Mouse (Mus musculus) testis, adult 2 months (tissue): ENCODE data around the gene Ccdc177. TPM values are rescaled to one million over a fixed set of nuclear protein-coding genes. Genes with fewer than 3 reads are reported as not detected.

ENCODE experiments used
- H3K27ac ChIP-seq: fragments of 200-500 bp; 2 replicates; pipeline ENCODE4 v1.5.1; 2012; ENCODE audit warnings: low read depth, low read length; ENCODE audit not compliant: control insufficient read depth, insufficient read depth
- H3K27me3 ChIP-seq: fragments of 200-500 bp; 2 replicates; pipeline ENCODE4 v1.6.1; 2012; ENCODE audit warnings: mild to moderate bottlenecking, low read length, moderate library complexity; ENCODE audit not compliant: control insufficient read depth, insufficient read depth
- H3K36me3 ChIP-seq: fragments of 200-500 bp; 2 replicates; pipeline ENCODE4 v1.6.1; 2012; ENCODE audit warnings: mild to moderate bottlenecking, low read length; ENCODE audit not compliant: control insufficient read depth, insufficient read depth
- H3K4me1 ChIP-seq: fragments of 200-500 bp; 2 replicates; pipeline ENCODE4 v1.6.1; 2012; ENCODE audit warnings: low read length; ENCODE audit not compliant: control insufficient read depth, insufficient read depth
- H3K4me3 ChIP-seq: fragments of 200-500 bp; 2 replicates; pipeline ENCODE4 v1.5.1; 2012; ENCODE audit warnings: low read depth, mild to moderate bottlenecking, low read length, moderate library complexity, mixed read lengths; ENCODE audit not compliant: control insufficient read depth
- CTCF ChIP-seq: fragments of 200-500 bp; IDR thresholded peaks from 2 replicates; pipeline ENCODE4 v1.5.1; 2012; ENCODE audit warnings: low read depth, mild to moderate bottlenecking, inconsistent platforms, low read length, moderate library complexity; ENCODE audit not compliant: control insufficient read depth, insufficient read depth, insufficient replicate concordance
- POLR2A ChIP-seq: fragments of 200-500 bp; IDR thresholded peaks from 2 replicates; pipeline ENCODE4 v1.6.1; 2012; ENCODE audit warnings: low read depth, mild to moderate bottlenecking, inconsistent platforms, low read length, moderate library complexity; ENCODE audit not compliant: control insufficient read depth
- polyA plus RNA-seq: library from polyadenylated mRNA; depleted of rRNA; stranded (reverse); fragments of >200 nt; gene quantifications from 2 replicates; pipeline ENCODE4 v1.2.3, GENCODE M21; 2012

Gene Ccdc177
- polyA plus RNA-seq, 1 experiment = 0.05 TPM

DNA sequence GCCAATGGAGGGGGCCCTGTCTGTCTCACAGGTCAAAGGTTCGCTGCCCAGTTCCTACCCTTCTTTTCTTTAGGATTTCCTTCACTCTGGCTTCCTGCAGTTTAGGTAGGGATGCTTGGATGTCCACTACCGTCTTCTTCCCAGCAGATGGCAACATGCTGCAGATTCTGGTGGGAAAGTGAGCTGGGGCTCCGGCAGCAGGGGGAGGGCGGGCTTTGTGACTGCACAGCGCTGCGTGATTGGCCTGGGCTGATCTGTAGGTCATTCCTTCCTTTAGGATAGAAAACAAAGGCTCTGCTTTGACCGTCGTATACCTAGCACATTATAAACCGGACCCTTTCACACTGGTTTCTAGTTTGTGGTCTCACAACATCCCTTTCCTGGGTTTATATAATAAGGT, 29.9 kb downstream of the Ccdc177 start:
- Histone ChIP-seq H3K36me3 (no peaks in the 10 kb centered on the region), H3K27me3 (no peaks in the 10 kb centered on the region), H3K4me3 (no peak overlapping the region), H3K27ac (no peak overlapping the region), H3K4me1 (no peaks in the 10 kb centered on the region)
- TF ChIP-seq POLR2A (no peak), CTCF (peak; percentile 34; the same call in 1 of the 2 replicates)

- H3K36me3 ChIP-seq = no peaks in the 10 kb centered on the region
- TF ChIP-seq POLR2A = no peak
- no peak for TF ChIP-seq CTCF
- H3K4me3 ChIP-seq = no peak overlapping the region
- no peaks in the 10 kb centered on the region for H3K4me1 ChIP-seq
- no peak overlapping the region for H3K27ac ChIP-seq
- H3K27me3 ChIP-seq = no peaks in the 10 kb centered on the region
Observed at GRCm38 (mm10) chr12:80729758-80730530, 30.5 kb downstream of the Ccdc177 start.

- Histone ChIP-seq H3K36me3 (no peaks in the 10 kb centered on the region), H3K4me1 (no peaks in the 10 kb centered on the region), H3K27ac (no peak overlapping the region), H3K4me3 (no peak overlapping the region), H3K27me3 (no peaks in the 10 kb centered on the region)
- TF ChIP-seq CTCF = no peak
- TF ChIP-seq POLR2A = no peak
Observed at GRCm38 (mm10) chr12:80728814-80729213, 31.7 kb downstream of the Ccdc177 start.

GRCm38 (mm10) chr12:80728207-80728606, 32.3 kb downstream of the Ccdc177 start:
- no peaks in the 10 kb centered on the region for H3K27me3 ChIP-seq
- TF ChIP-seq POLR2A (no peak), CTCF (no peak)

DNA sequence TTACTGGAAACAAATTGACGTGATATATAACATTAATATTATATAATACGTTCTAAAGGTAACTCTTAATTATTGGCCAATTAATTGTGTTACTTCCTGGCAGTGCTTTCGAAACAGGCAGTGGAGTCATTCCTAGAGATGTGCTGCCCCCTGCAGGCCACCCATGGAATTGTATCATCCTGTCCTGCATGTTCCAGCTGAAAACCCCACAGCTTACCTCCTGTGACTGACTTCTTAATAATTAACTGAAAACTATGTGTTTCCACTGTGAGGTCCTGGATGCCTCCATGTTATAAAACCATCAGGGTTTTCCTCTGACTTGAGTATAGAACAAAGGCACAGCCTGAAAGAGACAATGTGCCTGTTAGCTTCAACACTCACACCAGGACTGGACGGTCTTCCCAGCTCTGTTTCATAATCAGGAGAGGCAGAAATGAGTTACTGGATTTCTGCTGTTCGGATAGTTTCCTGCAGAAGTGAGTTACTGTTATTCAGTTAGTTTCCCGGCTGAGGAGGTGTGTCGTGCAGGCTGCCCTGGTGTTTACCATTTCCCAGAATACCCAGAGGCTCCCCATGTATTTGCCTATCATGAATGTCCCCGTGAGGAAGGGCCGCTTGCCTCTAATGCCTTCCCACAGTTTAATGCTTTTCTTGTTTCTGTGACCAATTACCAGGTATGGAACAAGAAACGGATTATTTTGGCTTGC, 35.5 kb downstream of the Ccdc177 start:
- H3K4me1 ChIP-seq = peaks cover 12% of the 10 kb centered on the region
- peak; percentile 83; the same call in 1 of the 2 replicates for TF ChIP-seq CTCF
- TF ChIP-seq POLR2A = no peak
- no peaks in the 10 kb centered on the region for H3K36me3 ChIP-seq
- H3K4me3 ChIP-seq = no peak overlapping the region
- no peak overlapping the region for H3K27ac ChIP-seq
- H3K27me3 ChIP-seq = no peaks in the 10 kb centered on the region

More at GRCm38 (mm10) chr12:80728207-80728606, 32.3 kb downstream of the Ccdc177 start:
- H3K36me3 ChIP-seq = no peaks in the 10 kb centered on the region
- no peak overlapping the region for H3K27ac ChIP-seq
- H3K4me1 ChIP-seq = no peaks in the 10 kb centered on the region
- no peak overlapping the region for H3K4me3 ChIP-seq

- Histone ChIP-seq H3K27ac (no peak overlapping the region), H3K4me3 (peak overlapping the region; percentile 59), H3K4me1 (peaks cover 16% of the 10 kb centered on the region), H3K36me3 (no peaks in the 10 kb centered on the region), H3K27me3 (no peaks in the 10 kb centered on the region)
- TF ChIP-seq POLR2A (no peak), CTCF (no peak)
Observed at GRCm38 (mm10) chr12:80721458-80721857, 39.0 kb downstream of the Ccdc177 start.

GRCm38 (mm10) chr12:80720507-80720906, 40.0 kb downstream of the Ccdc177 start:
- H3K36me3 ChIP-seq = no peaks in the 10 kb centered on the region
- TF ChIP-seq POLR2A (no peak), CTCF (no peak)
- peak overlapping the region; percentile 59 for H3K4me3 ChIP-seq

More at GRCm38 (mm10) chr12:80720507-80720906, 40.0 kb downstream of the Ccdc177 start:
- no peak overlapping the region for H3K27ac ChIP-seq
- H3K27me3 ChIP-seq = no peaks in the 10 kb centered on the region
- H3K4me1 ChIP-seq = peaks cover 18% of the 10 kb centered on the region
